Mouse (Mus musculus): ENCODE measurements around the gene Gpr1. TPM values are rescaled to one million over a fixed set of nuclear protein-coding genes. Genes with fewer than 3 reads are reported as not detected.
"Not testable (repeated sequence)": the region's sequence is repeated elsewhere in the genome, so short reads cannot be mapped to it uniquely, and the experiment has no call there.

Gpr1 gene
- polyA plus RNA-seq, 1 experiment from 2014 or later = 0.14 TPM

- no peak for ATAC-seq (replicated peaks; ENCODE audit: insufficient number of reproducible peaks, insufficient read depth, low FRiP score, low read depth)
- no peaks in the 10 kb centered on the region for H3K27me3 ChIP-seq
- H3K4me3 ChIP-seq = peak overlapping the region; percentile 98
- H3K4me1 ChIP-seq (replicated peaks) = peaks cover 27% of the 10 kb centered on the region
- WGBS = 69% methylated on average over 3 of the region's 3 CpGs
- H3K9ac ChIP-seq = peak overlapping the region; percentile 99
- H3K27ac ChIP-seq = no peak overlapping the region
- no peaks in the 10 kb centered on the region for H3K9me3 ChIP-seq (replicated peaks)
- H3K36me3 ChIP-seq = peaks cover 29% of the 10 kb centered on the region
- peak overlapping the region; percentile 69 for H3K4me2 ChIP-seq
Observed at GRCm38 (mm10) chr1:63178308-63178707, 36.0 kb downstream of the Gpr1 start.

GRCm38 (mm10) chr1:63176604-63177421 lies 37.5 kb downstream of the Gpr1 start, which contains the start of the genes Eef1b2 and Ndufs1:
TSS of gene Eef1b2 (plus strand) at chr1:63176825.
TSS of gene Ndufs1 (minus strand) at chr1:63176833.
- Histone ChIP-seq H3K4me1 (replicated peaks) (peaks cover 22% of the 10 kb centered on the region), H3K36me3 (peaks cover 32% of the 10 kb centered on the region)
- under 1% methylated on average over 72 of the region's 72 CpGs for WGBS

DNA sequence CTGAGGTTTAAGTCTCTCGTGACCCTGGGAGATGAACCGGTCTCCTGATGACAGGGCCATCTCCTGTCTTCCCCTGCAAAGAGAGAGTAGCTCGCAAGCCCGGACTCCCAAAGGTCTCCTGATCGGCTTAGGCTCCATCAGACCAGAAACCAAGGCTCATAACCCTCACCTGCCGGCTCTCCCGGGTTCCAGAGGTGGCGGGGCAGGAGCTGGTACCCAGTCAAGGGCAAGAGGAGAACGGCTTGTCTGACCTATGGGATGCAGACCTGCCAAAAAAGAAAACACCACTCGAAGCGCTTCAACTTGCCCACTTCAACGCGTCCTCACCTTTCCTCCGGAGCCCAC lies 38.1 kb downstream of the Gpr1 start:
- Histone ChIP-seq H3K36me3 (peaks cover 38% of the 10 kb centered on the region), H3K4me1 (replicated peaks) (peaks cover 22% of the 10 kb centered on the region), H3K9me3 (replicated peaks) (no peaks in the 10 kb centered on the region), H3K9ac (peak overlapping the region; percentile 99), H3K27ac (peak overlapping the region; percentile 93), H3K4me2 (peak overlapping the region; percentile 69), H3K27me3 (no peaks in the 10 kb centered on the region), H3K4me3 (peak overlapping the region; percentile 98)
- ATAC-seq (replicated peaks; ENCODE audit: insufficient number of reproducible peaks, insufficient read depth, low FRiP score, low read depth) = peak; percentile 21; the same call in 1 of the 2 replicates
- WGBS = 0% methylated on average over 14 of the region's 14 CpGs

More at GRCm38 (mm10) chr1:63176604-63177421, 37.5 kb downstream of the Gpr1 start, which contains the start of the genes Eef1b2 and Ndufs1:
- Histone ChIP-seq H3K27me3 (no peaks in the 10 kb centered on the region), H3K9ac (peak within 1 kb of the TSS; percentile 99), H3K9me3 (replicated peaks) (no peaks in the 10 kb centered on the region), H3K27ac (peak within 1 kb of the TSS; percentile 93), H3K4me3 (peak within 1 kb of the TSS; percentile 98), H3K4me2 (peak within 1 kb of the TSS; percentile 69)
- ATAC-seq (replicated peaks; ENCODE audit: insufficient number of reproducible peaks, insufficient read depth, low FRiP score, low read depth) = peak; percentile 84

- no peak for ATAC-seq (replicated peaks; ENCODE audit: insufficient number of reproducible peaks, insufficient read depth, low FRiP score, low read depth)
- WGBS = 5% methylated on average over 11 of the region's 11 CpGs
- Histone ChIP-seq H3K27ac (peak overlapping the region; percentile 93), H3K9ac (peak overlapping the region; percentile 99), H3K36me3 (peaks cover 41% of the 10 kb centered on the region), H3K4me3 (peak overlapping the region; percentile 98), H3K27me3 (no peaks in the 10 kb centered on the region), H3K4me1 (replicated peaks) (peaks cover 22% of the 10 kb centered on the region), H3K4me2 (peak overlapping the region; percentile 69), H3K9me3 (replicated peaks) (no peaks in the 10 kb centered on the region)
Observed at GRCm38 (mm10) chr1:63175853-63176252, 38.5 kb downstream of the Gpr1 start.

GRCm38 (mm10) chr1:63168638-63169037 lies 45.7 kb downstream of the Gpr1 start:
- 82% methylated on average over 2 of the region's 2 CpGs for WGBS
- peaks cover 69% of the 10 kb centered on the region for H3K36me3 ChIP-seq
- no peaks in the 10 kb centered on the region for H3K4me1 ChIP-seq (replicated peaks)
- no peaks in the 10 kb centered on the region for H3K27me3 ChIP-seq
- no peak overlapping the region for H3K27ac ChIP-seq
- ATAC-seq (replicated peaks; ENCODE audit: insufficient number of reproducible peaks, insufficient read depth, low FRiP score, low read depth) = no peak
- H3K9ac ChIP-seq = no peak overlapping the region
- no peak overlapping the region for H3K4me2 ChIP-seq
- no peak overlapping the region for H3K4me3 ChIP-seq
- no peaks in the 10 kb centered on the region for H3K9me3 ChIP-seq (replicated peaks)

DNA sequence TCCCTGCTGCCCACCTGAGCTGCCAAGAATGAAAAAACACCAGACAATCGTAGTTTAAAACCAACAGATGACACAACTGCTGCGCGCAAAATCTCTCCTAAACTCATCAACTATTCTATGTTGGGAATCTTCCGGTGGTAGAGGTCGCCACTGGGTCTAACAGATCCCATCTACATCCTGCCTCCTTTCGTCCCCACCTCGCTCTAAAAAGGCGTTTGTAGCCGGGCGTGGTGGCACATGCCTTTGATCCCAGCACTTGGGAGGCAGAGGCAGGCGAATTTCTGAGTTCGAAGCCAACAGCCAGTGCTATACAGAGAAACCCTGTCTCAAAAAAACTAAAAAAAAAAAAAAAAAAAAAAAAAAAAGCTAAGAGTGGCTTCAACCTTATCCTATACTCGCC lies 74.1 kb downstream of the Gpr1 start:
- peaks cover 54% of the 10 kb centered on the region for H3K36me3 ChIP-seq
- H3K9ac ChIP-seq = no peak overlapping the region
- ATAC-seq (replicated peaks; ENCODE audit: insufficient number of reproducible peaks, insufficient read depth, low FRiP score, low read depth) = no peak
- H3K9me3 ChIP-seq (replicated peaks) = no peaks in the 10 kb centered on the region
- no peaks in the 10 kb centered on the region for H3K4me1 ChIP-seq (replicated peaks)
- H3K27me3 ChIP-seq = no peaks in the 10 kb centered on the region
- WGBS = 93% methylated on average over 13 of the region's 13 CpGs
- H3K27ac ChIP-seq = no peak overlapping the region
- no peak overlapping the region for H3K4me3 ChIP-seq
- H3K4me2 ChIP-seq = no peak overlapping the region

- not testable (repeated sequence) for H3K4me1 ChIP-seq (replicated peaks); H3K4me2 ChIP-seq; H3K4me3 ChIP-seq; H3K9ac ChIP-seq; H3K9me3 ChIP-seq (replicated peaks); H3K27ac ChIP-seq; ATAC-seq (replicated peaks; ENCODE audit: insufficient number of reproducible peaks, insufficient read depth, low FRiP score, low read depth); H3K27me3 ChIP-seq
- H3K36me3 ChIP-seq = peaks cover 38% of the 10 kb centered on the region
- WGBS = 97% methylated on average over 1 of the region's 1 CpGs
Observed at GRCm38 (mm10) chr1:63138586-63138985, 75.8 kb downstream of the Gpr1 start.

- Histone ChIP-seq H3K4me1 (replicated peaks) (no peaks in the 10 kb centered on the region), H3K9ac (no peak overlapping the region), H3K27ac (no peak overlapping the region), H3K4me2 (no peak overlapping the region), H3K4me3 (no peak overlapping the region), H3K36me3 (peaks cover 33% of the 10 kb centered on the region), H3K9me3 (replicated peaks) (no peaks in the 10 kb centered on the region), H3K27me3 (no peaks in the 10 kb centered on the region)
- ATAC-seq (replicated peaks; ENCODE audit: insufficient number of reproducible peaks, insufficient read depth, low FRiP score, low read depth) = no peak
- 71% methylated on average over 2 of the region's 2 CpGs for WGBS
Observed at GRCm38 (mm10) chr1:63137971-63138370, 76.4 kb downstream of the Gpr1 start.

DNA sequence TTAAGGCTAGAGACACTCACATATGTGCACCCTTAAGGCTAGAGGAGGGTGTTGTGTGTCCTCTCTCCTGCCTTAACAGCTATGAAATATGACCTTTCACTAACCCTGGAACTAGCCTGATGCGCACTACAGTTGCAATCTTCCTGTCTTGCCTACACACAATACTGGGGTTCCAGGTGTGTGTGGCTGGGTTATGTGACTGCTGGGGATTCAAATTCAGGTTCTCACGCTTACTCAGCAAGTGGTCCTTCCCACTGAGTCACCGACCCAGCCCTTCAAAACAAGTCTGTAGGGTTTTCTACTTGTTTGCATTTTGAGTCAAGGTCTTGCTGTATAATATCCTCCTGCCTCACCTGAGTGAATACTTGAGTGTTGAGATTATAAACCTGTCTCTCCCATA lies 79.8 kb downstream of the Gpr1 start:
- Histone ChIP-seq H3K4me1 (replicated peaks) (peaks cover 8% of the 10 kb centered on the region), H3K4me3 (no peak overlapping the region), H3K4me2 (no peak overlapping the region), H3K27me3 (no peaks in the 10 kb centered on the region), H3K36me3 (peaks cover 10% of the 10 kb centered on the region; the same call in 1 of the 2 replicates), H3K27ac (no peak overlapping the region), H3K9ac (no peak overlapping the region), H3K9me3 (replicated peaks) (no peaks in the 10 kb centered on the region)
- ATAC-seq (replicated peaks; ENCODE audit: insufficient number of reproducible peaks, insufficient read depth, low FRiP score, low read depth) = no peak
- WGBS = 68% methylated on average over 3 of the region's 3 CpGs

Small RNA genes within 50 kb of the gene (microRNA-seq; reads per million reads assigned to microRNA genes)
- gene Gm24557 (not detected), gene Gm27512 (not detected)

Other genes starting within 250 kb of the Gpr1 start
- gene Ino80d, start 99.9 kb downstream of the Gpr1 start, polyA plus RNA-seq (2015; fragmentation: Nextera tagmentation; extraction: Ambion mirVana) = 7.1 and 9.1 TPM in 2 replicates
- gene Eef1b2, start 37.7 kb downstream of the Gpr1 start, polyA plus RNA-seq (2015; fragmentation: Nextera tagmentation; extraction: Ambion mirVana) = 249 and 320 TPM in 2 replicates
- 344 and 378 TPM in 2 replicates for gene Ndufs1, start 37.7 kb downstream of the Gpr1 start, polyA plus RNA-seq (2015; fragmentation: Nextera tagmentation; extraction: Ambion mirVana)
- gene Zdbf2, start 58.7 kb upstream of the Gpr1 start, polyA plus RNA-seq (2015; fragmentation: Nextera tagmentation; extraction: Ambion mirVana) = 6.2 TPM in 2 replicates
- gene Adam23, start 231.3 kb upstream of the Gpr1 start, polyA plus RNA-seq (2015; fragmentation: Nextera tagmentation; extraction: Ambion mirVana) = 1.2 and 2.1 TPM in 2 replicates